Mouse (Mus musculus) hindbrain, postnatal 0 days (tissue): Measurements from ENCODE around the gene Adora2a. TPM values are rescaled to one million over a fixed set of nuclear protein-coding genes. Genes with fewer than 3 reads are reported as not detected.
"Not testable (repeated sequence)": the region's sequence is repeated elsewhere in the genome, so short reads cannot be mapped to it uniquely, and the experiment has no call there.

Experiments
- ATAC-seq: fragments of 200-750 bp; cut with Nextera tagmentation; 2 replicates; pipeline ENCODE4 v1.8.0; 2017; ENCODE audit warnings: mild to moderate bottlenecking, moderate TSS enrichment, moderate library complexity
- DNase-seq: peaks from one replicate; pipeline ENCODE4 v3.0.0-alpha.2; 2015; ENCODE audit warnings: low spot score
- H3K27ac ChIP-seq: fragments of 300-500 bp; sonication (generic); 2 replicates; pipeline ENCODE4 v1.5.1; 2014; ENCODE audit warnings: mild to moderate bottlenecking
- H3K27me3 ChIP-seq: fragments of 300-500 bp; sonication (generic); 2 replicates; pipeline ENCODE4 v1.6.1; 2014; ENCODE audit warnings: low read length, mixed read lengths; ENCODE audit not compliant: insufficient read depth
- H3K36me3 ChIP-seq: fragments of 300-500 bp; sonication (generic); 2 replicates; pipeline ENCODE4 v1.6.1; 2014; ENCODE audit warnings: low read length, mixed read lengths; ENCODE audit not compliant: insufficient read depth
- H3K4me1 ChIP-seq: fragments of 300-500 bp; sonication (generic); 2 replicates; pipeline ENCODE4 v1.6.1; 2014; ENCODE audit warnings: antibody characterized with exemption, low read length, mixed read lengths; ENCODE audit not compliant: insufficient read depth
- H3K4me2 ChIP-seq: fragments of 300-500 bp; sonication (generic); 2 replicates; pipeline ENCODE4 v1.6.1; 2014; ENCODE audit warnings: low read depth, mild to moderate bottlenecking, low read length, moderate library complexity, mixed read lengths
- H3K4me3 ChIP-seq: fragments of 300-500 bp; sonication (generic); 2 replicates; pipeline ENCODE4 v1.5.1; 2014; ENCODE audit warnings: low read length
- H3K9ac ChIP-seq: fragments of 300-500 bp; sonication (generic); replicated peaks from 2 replicates; pipeline ENCODE4 v1.6.1; 2014; ENCODE audit warnings: mild to moderate bottlenecking, low read length, moderate library complexity, mixed read lengths
- H3K9me3 ChIP-seq: fragments of 300-500 bp; sonication (generic); 2 replicates; pipeline ENCODE4 v1.6.1; 2016; ENCODE audit warnings: low read length, mixed read lengths
- CTCF ChIP-seq: IDR thresholded peaks from 2 replicates; pipeline ENCODE4 v1.5.1; 2016; ENCODE audit warnings: antibody characterized with exemption, control low read depth, low read depth
- WGBS: fragments of 180-500 bp; shearing (Covaris S2); extraction: QIAGEN DNeasy Blood & Tissue Kit; methylation state at CpG from one replicate; pipeline ENCODE4 v1.1.7; 2014; 5-methylcytosine and 5-hydroxymethylcytosine counted together
- polyA plus RNA-seq: library from polyadenylated mRNA; unstranded; fragments of >200 nt; fragmentation: Nextera tagmentation; extraction: Ambion mirVana; gene quantifications from 2 replicates; pipeline ENCODE4 v1.2.1, GENCODE M21; 2015
- total RNA-seq: library from RNA; depleted of rRNA; stranded (reverse); fragments of >200 nt; gene quantifications from 2 replicates; pipeline ENCODE4 v1.2.3, GENCODE M21; 2014

The Adora2a gene
- total and polyA plus RNA-seq, 2 experiments from 2014 or later = 1.7 to 4.7 TPM

- Histone ChIP-seq H3K36me3 (0 out of 2 replicates have a peak, but pooled peaks cover 5% of the 10 kb centered on the region), H3K9me3 (no peaks in the 10 kb centered on the region), H3K27ac (no peak overlapping the region), H3K27me3 (no peaks in the 10 kb centered on the region), H3K4me1 (no peaks in the 10 kb centered on the region), H3K4me2 (no peak overlapping the region), H3K4me3 (no peak overlapping the region), H3K9ac (no peak overlapping the region)
- no peak for TF ChIP-seq CTCF
- DNase-seq (no peak), ATAC-seq (no peak)
- WGBS = 76% methylated on average over 4 of the region's 4 CpGs
Observed at GRCm38 (mm10) chr10:75289392-75289791, 27.3 kb upstream of the Adora2a start.

- Histone ChIP-seq H3K4me2 (no peak overlapping the region), H3K4me3 (no peak overlapping the region), H3K4me1 (no peaks in the 10 kb centered on the region), H3K27ac (no peak overlapping the region), H3K27me3 (no peaks in the 10 kb centered on the region), H3K36me3 (0 out of 2 replicates have a peak, but pooled peaks cover 5% of the 10 kb centered on the region), H3K9ac (no peak overlapping the region), H3K9me3 (no peaks in the 10 kb centered on the region)
- TF ChIP-seq CTCF = no peak
- ATAC-seq (no peak), DNase-seq (no peak)
- WGBS = 92% methylated on average over 5 of the region's 5 CpGs
Observed at GRCm38 (mm10) chr10:75290650-75291049, 26.0 kb upstream of the Adora2a start.

GRCm38 (mm10) chr10:75291338-75291737 lies 25.3 kb upstream of the Adora2a start:
- H3K4me3 ChIP-seq = no peak overlapping the region
- no peak overlapping the region for H3K9ac ChIP-seq
- DNase-seq (no peak), ATAC-seq (no peak; the same call in 1 of the 2 replicates)
- no peaks in the 10 kb centered on the region for H3K27me3 ChIP-seq
- no peak overlapping the region for H3K4me2 ChIP-seq
- no peaks in the 10 kb centered on the region for H3K4me1 ChIP-seq
- H3K9me3 ChIP-seq = no peaks in the 10 kb centered on the region
- no peak overlapping the region for H3K27ac ChIP-seq
- no peak for TF ChIP-seq CTCF
- 0 out of 2 replicates have a peak, but pooled peaks cover 5% of the 10 kb centered on the region for H3K36me3 ChIP-seq
- WGBS = 81% methylated on average over 1 of the region's 1 CpGs

- H3K4me2 ChIP-seq, H3K36me3 ChIP-seq, H3K27ac ChIP-seq, H3K27me3 ChIP-seq, DNase-seq, H3K9me3 ChIP-seq, ATAC-seq, H3K9ac ChIP-seq, H3K4me1 ChIP-seq, H3K4me3 ChIP-seq: not testable (repeated sequence)
- WGBS = 96% methylated on average over 8 of the region's 8 CpGs
Observed at GRCm38 (mm10) chr10:75292206-75292605, 24.5 kb upstream of the Adora2a start.

- H3K27ac ChIP-seq = no peak overlapping the region
- 0 out of 2 replicates have a peak, but pooled peaks cover 5% of the 10 kb centered on the region for H3K36me3 ChIP-seq
- H3K4me1 ChIP-seq = 0 out of 2 replicates have a peak, but pooled peaks cover 3% of the 10 kb centered on the region
- no peak for DNase-seq
- H3K4me3 ChIP-seq = no peak overlapping the region
- 90% methylated on average over 3 of the region's 3 CpGs for WGBS
- no peaks in the 10 kb centered on the region for H3K27me3 ChIP-seq
- no peak for TF ChIP-seq CTCF
- ATAC-seq = no peak
- no peak overlapping the region for H3K9ac ChIP-seq
- H3K4me2 ChIP-seq = no peak overlapping the region
- no peaks in the 10 kb centered on the region for H3K9me3 ChIP-seq
Observed at GRCm38 (mm10) chr10:75293288-75293687, 23.4 kb upstream of the Adora2a start.

GRCm38 (mm10) chr10:75294362-75294761 lies 22.3 kb upstream of the Adora2a start:
- H3K9ac ChIP-seq = no peak overlapping the region
- 0 out of 2 replicates have a peak, but pooled peaks cover 5% of the 10 kb centered on the region for H3K36me3 ChIP-seq
- H3K27ac ChIP-seq = no peak overlapping the region
- WGBS = 75% methylated on average over 4 of the region's 4 CpGs
- ATAC-seq = no peak
- H3K4me3 ChIP-seq = no peak overlapping the region
- no peaks in the 10 kb centered on the region for H3K27me3 ChIP-seq
- DNase-seq = no peak
- no peak overlapping the region for H3K4me2 ChIP-seq
- no peak for TF ChIP-seq CTCF
- 0 out of 2 replicates have a peak, but pooled peaks cover 3% of the 10 kb centered on the region for H3K4me1 ChIP-seq
- no peaks in the 10 kb centered on the region for H3K9me3 ChIP-seq

- H3K9ac ChIP-seq = no peak overlapping the region
- H3K9me3 ChIP-seq = no peaks in the 10 kb centered on the region
- H3K27me3 ChIP-seq = no peaks in the 10 kb centered on the region
- H3K4me1 ChIP-seq = 0 out of 2 replicates have a peak, but pooled peaks cover 3% of the 10 kb centered on the region
- no peak overlapping the region for H3K4me3 ChIP-seq
- no peak for TF ChIP-seq CTCF
- no peak for DNase-seq
- no peak overlapping the region for H3K4me2 ChIP-seq
- ATAC-seq = no peak
- no peak overlapping the region for H3K27ac ChIP-seq
- 80% methylated on average over 4 of the region's 4 CpGs for WGBS
- H3K36me3 ChIP-seq = 0 out of 2 replicates have a peak, but pooled peaks cover 5% of the 10 kb centered on the region
Observed at GRCm38 (mm10) chr10:75294926-75295325, 21.8 kb upstream of the Adora2a start.
